Mouse (Mus musculus) T-helper 1 cell (primary cell): ENCODE measurements at regions not wholly inside any gene's neighbourhood (a gene's known extent, or its start where the extent isn't known, plus 50 kb on each side); places are given as distances from the start of the nearest gene placed in this dataset.

Source experiments
- in situ Hi-C: fragments of 300-600 bp; cut with MboI, MseI; formaldehyde crosslinking; loops from one replicate; pipeline ENCODE4 v1.15.1; 2025; ENCODE audit warnings: high pct_unique_total_duplicates

DNA sequence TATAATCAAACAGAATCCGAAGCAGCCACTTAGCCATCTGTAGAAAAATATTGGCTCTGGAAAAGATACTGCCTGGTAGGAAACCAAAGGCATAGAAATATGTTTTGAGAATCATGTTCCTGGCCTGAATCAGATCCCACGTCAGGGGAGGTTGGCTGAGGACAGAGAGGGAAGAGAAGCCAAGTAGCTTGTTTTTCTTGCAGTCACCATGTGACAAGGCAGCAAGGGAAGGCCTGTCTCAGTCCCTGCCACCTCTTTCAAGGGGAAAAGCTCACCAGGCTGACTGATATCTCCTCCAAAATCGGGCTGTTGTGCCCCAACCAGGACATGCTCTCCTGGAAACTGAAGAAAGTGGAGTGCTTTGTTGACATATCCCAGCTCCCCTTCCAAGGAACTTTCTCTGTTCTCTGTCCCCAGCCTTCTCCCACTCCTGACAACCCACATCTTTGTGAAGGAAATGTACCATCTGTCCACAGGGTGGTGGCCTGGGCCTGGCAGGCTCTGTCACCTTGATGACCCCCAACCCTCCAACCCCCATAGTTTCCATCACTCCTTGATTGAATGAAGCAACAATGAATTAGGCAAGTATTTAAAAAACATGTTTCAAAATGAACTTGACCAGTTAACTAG lies 104.3 kb upstream of the Foxn2 start:
- in situ Hi-C loops: no loop called here

DNA sequence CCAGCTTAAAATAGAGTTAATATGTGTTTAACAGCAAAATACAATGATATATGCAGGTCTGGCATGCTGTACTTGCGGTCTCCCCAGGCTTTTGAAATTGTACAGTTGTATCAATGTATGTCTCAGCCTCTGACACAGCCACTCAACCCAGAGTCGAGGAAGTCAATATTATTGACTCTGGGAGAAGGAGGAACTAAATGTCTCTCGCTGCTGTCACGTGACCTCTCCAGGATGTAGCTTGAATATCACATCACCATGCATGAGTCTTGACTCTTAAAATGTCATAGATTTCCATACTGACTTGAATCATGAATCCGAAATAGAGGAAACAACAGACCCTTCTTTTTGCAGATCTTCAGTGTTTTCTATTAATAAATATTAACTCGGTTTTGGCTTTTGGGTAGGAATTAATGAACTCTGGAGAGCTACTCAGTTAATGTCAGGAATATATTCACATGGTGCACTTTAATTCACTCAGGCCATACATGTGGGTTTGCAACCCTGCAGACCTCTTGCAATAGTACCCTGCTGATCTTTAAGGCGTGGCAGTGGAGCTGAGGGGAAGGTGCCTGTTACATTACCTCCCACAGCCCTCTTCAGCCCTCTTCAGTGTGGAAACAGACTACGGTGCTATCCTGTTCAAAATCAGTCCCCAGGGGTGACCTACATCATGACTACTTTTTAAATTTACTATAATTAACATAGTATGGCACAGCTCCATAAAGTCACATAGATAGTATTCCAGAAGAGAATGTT lies 102.7 kb upstream of the Foxn2 start:
- in situ Hi-C loops: no loop called here

DNA sequence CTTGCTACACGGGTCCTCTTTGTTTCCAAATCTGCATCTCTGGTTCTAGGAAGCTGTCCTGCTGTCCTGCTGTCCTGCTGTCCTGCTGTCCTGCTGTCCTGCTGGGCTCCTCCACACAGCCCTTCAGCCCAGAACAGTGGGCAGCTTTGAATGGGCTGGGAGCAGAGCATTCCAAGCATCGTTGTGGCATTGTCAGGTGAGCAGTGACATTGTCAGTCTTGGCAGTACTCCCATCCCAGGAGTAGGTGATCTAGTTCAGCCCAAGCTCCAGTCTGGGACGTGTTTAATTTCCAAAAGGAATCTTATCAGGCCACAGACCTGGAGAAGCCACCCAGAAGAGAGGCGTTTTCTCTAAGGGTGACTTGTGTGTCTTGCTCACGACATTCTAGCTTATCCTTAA lies 99.4 kb upstream of the Foxn2 start:
- in situ Hi-C loops: no loop called here

DNA sequence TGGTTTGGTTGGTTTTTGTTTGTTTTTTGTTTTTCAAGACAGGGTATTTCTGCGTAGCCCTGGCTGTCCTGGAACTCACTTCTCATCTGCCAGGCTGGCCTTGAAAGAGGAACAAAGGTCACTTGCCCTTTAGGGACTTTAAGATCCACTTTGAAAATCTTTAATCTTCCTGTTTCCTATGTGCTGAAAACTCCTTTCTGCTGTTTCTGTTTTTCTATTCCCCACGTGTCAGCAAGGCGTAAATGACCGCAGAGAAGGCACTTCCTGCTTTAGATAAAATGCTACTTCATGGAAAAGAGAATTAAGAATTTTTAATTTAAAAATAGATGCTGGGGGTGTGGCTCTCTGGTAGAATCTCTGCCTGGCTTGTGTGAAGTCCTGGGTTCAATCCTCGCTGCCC lies 98.9 kb upstream of the Foxn2 start:
- in situ Hi-C loops: no loop called here

DNA sequence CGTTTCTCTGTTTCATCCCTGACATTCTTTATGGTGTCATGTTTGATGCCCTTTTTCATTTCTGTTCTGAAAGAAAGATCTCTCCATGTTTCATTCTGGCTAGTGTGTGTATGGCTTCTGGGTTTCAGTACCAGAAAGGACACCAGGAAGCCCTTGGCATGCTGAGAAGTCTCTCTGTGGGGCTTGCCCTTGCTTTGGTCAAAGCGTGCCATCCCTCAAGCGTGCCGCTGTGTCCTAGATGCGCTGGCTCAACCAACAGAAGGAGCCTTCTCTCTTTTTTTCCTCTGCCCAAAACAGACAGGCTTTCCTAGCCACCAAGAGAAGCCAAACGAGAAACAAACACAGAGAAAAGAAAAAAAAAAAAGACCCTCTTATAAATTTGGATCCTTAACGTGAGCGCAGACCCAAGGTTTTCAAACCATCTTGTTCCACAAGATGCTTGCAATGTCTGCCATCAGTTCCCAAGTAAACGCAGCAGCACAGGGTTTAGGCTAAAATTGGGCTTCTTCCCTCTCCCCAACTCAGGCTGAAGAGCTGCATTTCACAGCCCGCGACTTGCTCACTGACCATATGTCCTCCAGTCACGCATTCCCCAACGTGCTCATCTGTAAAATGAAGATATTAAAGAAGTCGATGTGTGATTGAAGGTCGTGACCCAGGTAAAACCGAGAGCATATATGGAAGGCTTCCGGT lies 97.3 kb upstream of the Foxn2 start:
- in situ Hi-C loops: no loop called here

DNA sequence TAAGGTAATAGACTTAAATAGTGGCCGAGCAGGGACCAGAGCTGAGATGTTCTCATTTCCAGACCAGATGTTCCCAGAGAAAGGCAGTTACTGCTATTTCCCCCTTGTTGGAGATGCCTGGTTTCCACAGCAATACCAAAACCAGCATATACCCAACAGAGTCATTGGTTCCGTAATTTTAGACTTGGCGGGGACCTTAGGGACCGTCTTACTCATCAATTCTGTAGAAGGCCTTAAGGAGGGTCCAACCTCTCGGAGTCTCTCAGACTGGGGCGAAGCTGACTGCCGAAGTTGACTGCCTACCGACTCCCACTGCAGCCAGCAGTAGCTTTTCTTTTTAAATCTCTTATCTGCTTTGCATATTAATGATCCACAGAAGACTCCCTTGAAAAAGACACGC lies 95.1 kb upstream of the Foxn2 start:
- in situ Hi-C loops: no loop called here

DNA sequence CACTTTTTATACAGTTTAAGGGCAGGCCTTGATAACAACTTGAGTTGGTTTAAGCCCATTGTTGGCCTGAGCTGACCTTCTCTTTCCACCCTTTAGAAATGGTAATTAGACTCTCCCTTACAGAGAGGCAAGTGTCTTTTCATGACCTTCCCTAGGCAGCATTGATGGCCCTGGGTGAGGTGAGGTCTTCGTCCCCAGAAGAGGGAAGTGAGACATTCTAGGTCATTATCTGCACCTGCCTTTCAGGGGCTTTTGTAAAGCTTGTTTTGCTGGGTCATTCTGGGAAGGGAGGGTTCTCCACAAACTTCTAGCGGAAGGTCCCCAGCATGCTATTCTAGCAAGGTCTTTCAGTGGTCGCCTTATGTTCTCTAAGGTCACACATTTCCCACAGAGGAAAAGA lies 93.6 kb upstream of the Foxn2 start:
- in situ Hi-C loops: no loop called here

DNA sequence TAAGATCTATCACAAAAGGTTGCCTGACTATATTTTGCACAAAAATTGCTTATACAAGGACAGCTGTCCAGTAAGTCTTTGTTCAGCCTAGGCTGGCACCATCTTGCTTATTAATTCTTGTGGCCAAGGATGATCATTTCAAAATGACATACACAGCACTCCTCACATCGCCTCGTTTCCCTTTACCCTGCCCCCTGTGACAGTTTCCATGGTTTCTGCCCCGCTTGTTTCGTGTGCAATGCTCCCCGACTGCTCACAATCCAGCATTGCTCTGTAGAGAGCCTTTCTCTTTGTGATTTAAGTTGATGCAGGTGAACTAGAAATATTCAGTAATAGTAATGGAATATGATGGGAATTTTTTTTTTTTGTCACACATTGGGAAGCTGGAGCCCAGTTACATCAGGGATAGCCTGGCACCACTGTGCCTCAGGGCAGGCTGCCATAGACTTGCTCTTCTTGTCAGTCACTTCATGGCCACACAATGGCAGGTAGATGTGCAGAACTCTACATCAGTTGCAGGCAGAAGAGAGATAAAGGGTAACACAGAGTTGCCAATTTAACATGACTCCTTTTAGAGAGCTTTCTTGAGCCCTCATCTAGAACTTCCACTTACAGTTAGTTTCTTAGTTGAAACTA lies 90.6 kb upstream of the Foxn2 start:
- in situ Hi-C loops: no loop called here

DNA sequence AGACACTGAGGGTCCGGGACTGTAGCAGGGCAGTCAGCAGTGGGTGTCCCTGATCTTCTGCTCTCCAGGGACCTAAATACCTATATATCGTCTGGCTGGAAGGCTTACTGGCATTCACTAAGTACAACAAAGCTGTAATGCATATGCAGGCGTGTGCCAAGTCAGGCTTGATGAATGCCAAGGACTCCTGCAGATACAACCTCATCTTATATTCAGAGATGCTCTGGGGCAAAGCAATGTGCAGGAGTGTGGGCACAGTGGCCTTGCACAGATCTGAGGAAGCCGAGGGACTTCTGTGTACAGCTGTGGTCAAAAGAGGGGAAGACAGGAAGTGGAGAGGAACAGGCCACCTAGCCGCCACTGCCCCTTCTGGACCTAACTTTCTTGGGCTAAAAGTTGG lies 89.5 kb upstream of the Foxn2 start:
- in situ Hi-C loops: no loop called here

DNA sequence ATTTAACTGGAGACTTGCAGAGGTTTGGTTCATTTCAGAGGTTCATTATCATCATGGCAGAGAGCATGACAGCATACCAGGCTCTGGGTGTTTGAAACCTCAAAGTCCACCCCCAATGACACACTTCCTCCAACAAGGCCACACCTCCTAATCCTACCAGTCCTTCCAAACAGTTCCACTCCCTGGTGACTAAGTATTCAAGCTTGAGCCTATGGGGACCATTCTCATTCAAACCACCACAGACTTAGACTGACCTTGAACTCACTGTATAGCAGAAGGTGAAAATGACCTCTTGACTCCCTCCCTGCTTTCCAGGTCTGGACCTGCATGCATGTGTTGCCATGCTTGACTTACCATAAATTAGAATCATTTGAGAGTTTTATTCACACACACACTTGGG lies 87.6 kb upstream of the Foxn2 start:
- in situ Hi-C loops: no loop called here

DNA sequence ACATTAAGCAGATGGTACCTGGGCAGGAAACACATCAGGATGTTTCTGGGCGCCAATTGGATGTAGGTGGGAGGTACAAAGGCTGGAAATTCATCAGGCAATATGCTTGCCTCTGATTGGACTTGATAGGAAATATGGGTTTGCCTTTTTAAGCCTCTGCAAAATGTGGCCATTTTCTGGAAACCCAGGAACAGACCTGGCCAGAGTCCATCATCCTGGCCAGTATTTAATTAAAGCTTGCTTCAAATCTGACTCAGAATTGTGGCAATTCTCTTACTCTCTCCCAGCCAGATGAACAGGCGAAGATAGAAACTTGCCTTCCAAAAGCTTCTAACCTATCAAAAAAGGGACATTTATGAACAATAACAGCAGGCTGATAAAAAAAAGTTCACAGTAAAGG lies 79.3 kb upstream of the Foxn2 start:
- in situ Hi-C loops: loop anchor here (5.0 kb wide), 1 partner anchor 686 kb away; no protein-coding TSS in a partner anchor

DNA sequence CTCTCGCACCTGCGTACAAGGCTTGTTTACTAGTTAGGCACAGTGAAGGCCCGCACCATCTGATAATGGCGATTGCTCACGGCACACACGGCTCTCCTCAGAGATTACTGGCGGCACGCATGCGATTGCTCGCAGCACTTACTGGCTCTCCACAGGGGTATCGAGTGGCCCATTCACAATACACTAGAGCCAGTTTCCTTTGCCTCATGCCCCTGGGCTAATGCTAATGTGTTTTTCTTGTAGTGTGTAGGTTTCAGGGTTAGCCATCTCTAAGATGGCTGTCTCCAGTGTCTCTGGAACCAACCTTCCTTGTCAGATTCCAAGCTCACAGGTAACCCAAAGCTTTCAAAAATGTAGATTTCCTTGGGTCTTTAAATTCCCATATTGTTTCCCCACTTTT lies 78.1 kb upstream of the Foxn2 start:
- in situ Hi-C loops: loop anchor here (5.0 kb wide), 1 partner anchor 685 kb away; no protein-coding TSS in a partner anchor

DNA sequence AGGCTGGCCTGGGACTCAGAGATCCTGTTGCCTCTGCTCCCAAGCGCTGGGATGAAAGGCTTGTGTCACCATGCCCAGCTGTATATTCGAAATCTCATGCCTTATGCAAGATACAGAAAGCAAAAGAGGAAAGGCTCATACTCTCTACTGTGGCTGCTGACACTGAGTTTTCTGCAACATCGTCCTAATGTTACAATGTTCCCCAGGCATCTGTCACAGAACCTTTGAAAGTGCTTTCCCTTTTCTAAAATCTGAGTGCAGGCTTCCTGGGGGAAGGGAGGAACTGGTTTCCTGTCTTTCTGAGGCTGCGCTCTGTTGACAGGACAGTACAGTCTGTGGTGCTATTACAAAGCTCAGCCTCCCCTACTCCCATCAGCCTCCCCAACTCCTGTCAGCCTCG lies 72.6 kb upstream of the Foxn2 start:
- in situ Hi-C loops: no loop called here

DNA sequence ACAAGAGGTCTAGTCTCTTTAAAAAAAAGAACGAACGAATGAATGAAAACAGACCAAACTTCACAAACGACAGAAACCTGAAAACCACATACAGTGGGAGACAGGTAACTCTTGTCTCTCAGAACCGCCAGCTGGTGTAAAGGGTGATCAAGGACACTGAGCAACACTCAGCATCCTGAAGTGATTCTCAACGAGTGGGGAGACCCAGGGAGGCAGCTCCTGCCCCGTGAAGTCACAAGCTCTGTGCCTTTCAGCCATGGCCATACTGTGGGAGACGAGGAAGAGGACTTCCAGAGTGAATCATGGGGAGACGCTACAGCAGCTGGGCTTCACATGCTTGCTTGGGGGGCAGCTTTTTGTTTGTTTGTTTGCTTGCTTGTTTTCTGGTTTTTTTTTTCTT lies 70.5 kb upstream of the Foxn2 start:
- in situ Hi-C loops: no loop called here

DNA sequence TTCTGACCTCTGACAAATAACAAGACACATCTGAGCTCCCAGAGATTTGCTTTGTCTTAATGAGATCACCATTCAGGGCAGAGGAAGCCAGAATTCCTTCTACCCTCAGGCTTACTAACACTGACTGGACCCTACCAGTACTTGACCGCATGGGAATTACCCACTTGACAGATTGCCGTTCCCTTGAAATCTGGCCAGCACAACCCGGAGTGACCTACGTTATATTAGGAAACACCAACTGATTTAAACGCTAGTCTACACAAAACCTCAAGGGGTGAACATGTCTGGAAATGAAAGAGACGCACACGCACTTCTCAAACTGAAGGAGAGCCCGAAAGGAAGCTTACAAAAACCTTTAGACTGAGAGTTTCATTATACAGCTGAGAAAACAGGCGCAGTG lies 69.8 kb upstream of the Foxn2 start:
- in situ Hi-C loops: no loop called here

DNA sequence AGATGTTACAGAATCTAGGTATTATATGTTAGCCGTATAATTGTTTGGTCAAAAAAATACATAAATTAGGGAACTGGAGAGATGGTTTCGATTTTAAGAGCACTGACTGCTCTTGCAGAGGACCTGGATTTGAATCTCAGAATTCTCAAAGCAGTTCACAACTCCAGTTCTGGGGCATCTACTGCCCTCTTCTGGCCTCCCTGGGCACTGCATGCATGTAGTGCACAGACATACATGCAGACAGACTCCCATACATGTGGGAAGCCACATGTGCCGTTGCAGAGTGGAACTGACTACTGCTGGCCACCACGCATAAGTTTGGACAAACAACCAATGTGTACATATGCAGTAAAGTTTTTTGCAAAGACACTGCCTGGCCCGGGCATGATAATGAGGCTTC lies 62.0 kb upstream of the Foxn2 start:
- in situ Hi-C loops: no loop called here

DNA sequence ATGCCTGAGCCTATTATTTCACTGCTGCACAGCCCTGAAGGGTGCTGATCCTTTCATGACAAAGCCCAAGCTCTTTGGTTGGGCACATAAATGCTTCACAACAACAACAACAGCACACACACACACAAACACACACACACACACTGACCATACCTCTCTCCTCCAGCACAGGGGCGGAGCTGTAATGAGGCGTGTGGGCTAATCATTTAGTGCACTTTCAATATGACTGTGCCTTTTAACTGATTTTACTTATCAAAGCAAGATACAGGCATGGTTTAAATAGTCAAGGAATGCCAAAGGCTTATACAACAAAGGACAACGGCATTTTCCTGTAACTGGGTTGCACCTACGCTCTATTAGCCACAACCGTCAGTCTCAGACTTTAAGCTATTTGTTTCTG lies 61.1 kb upstream of the Foxn2 start:
- in situ Hi-C loops: no loop called here

DNA sequence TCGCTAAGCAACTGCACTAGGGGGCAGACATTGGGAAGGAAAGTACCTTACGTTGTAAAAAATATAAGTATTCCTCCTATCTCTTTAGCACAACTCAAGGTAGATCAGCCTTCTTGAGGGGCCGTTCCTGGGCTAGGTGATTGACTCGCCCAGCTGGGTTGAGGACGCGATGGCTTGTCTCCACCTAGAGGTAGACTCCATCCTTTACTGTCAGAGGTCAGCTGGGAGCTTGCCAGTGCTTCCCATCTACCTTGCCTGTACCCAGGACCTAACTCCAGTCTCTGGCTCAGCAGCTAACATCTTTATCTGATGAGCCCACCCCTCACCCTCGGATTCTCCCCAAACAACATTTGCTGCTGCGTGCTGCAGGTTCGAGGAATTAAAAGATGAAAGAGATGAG lies 59.4 kb upstream of the Foxn2 start:
- in situ Hi-C loops: no loop called here

DNA sequence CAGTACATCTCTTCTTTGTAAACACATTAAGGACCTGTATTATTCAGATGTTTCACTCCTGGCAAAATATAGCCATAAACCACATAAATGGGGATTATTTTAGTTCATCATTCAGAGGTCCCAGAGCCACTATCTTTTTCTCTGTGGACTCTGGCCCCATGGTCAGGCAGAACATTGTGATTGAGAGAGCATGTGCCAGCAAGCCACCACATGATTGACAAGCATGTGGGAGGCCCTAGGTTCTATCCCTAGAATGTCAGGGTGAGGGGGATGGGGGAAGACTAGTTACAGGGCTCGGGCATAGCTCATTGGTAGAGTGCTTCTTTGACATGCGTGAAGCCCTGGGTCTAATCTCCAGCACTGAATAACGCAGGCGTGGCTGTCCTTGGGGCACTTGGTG lies 57.1 kb upstream of the Foxn2 start:
- in situ Hi-C loops: no loop called here

DNA sequence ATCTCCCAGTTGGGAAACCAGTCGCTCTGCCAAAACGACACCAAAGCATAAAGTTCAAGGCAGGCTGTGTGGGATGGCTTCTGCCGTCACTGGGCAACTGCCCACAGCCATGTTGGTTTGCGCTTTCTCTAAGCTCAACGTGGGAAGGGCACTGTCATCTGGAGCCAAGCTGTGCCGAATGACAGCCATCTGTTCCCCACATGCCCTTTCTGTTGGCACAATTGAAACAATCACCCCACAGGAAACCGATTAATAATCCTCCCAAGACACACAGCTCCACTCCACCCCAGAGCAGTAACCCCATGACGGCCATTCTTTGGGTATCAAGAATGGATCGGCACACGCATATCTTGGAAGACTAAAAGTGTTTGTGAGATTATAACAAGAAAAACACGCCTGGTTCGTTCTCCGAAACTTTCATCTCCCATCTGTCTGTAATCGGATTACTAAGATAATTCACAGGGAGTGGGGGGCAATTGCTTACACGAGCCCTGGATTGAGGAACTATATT lies 52.0 kb upstream of the Foxn2 start:
- in situ Hi-C loops: no loop called here

DNA sequence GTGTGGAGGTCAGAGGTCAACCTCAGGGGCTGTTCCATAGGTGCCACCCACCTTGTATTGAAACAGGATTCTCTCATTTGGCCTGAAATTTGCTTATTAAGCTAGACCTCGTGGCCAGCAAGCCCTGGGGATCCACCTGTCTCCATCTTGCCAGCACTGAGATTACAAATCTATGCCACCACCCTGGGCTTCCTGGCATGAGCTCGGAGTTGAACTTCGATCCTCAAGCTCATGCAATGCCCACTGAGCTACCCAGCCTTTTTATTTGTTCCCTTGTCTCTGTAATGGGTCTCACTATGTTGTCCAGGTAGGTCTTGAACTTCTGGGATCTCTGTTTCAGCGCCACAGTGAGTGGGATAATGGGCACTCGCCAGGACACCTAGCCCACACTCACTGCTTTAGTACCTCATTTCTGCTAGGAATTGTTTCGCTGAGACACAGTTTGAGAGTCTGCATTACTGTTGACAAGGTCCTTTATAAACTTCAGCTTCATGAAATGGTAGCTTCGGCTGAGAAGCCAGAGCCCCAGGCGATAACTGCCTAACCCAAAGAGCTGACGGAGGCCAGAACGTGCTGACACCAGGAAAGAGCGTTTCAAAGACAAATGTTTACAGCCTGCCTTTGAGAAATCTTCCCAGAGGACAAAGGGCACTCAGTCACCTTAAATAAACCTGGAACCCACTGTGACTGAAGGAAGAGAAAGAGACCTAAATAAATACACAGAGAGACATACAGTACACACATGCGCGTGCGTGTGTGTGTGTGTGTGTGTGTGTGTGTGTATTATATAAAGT lies 50.6 kb upstream of the Foxn2 start:
- in situ Hi-C loops: no loop called here
